Mouse (Mus musculus) MEL (cell line): ENCODE data around the gene Agr2.

Experiments
- BHLHE40 ChIP-seq: IDR thresholded peaks from 2 replicates; pipeline ENCODE4 v1.6.1; 2012; ENCODE audit warnings: low read depth, mild to moderate bottlenecking, inconsistent platforms, low read length, improper control_type of control experiment, borderline replicate concordance
- E2F4 ChIP-seq: IDR thresholded peaks from 2 replicates; pipeline ENCODE4 v1.6.1; 2011; ENCODE audit warnings: low read depth, low read length, improper control_type of control experiment, borderline replicate concordance
- GATA1 ChIP-seq: IDR thresholded peaks from 2 replicates; pipeline ENCODE4 v1.6.1; 2011; ENCODE audit warnings: low read depth, low read length, improper control_type of control experiment
- MAX ChIP-seq: IDR thresholded peaks from 2 replicates; pipeline ENCODE4 v1.6.1; 2011; ENCODE audit warnings: low read length, improper control_type of control experiment
- MXI1 ChIP-seq: IDR thresholded peaks from 2 replicates; pipeline ENCODE4 v1.6.1; 2011; ENCODE audit warnings: mild to moderate bottlenecking, low read depth, low read length, improper control_type of control experiment
- POLR2A ChIP-seq, 2 experiments: IDR thresholded peaks; 2 replicates each; pipeline ENCODE4 v1.6.1; 2011 to 2012; ENCODE audit warnings: low read length in 2 of 2, mild to moderate bottlenecking in 2 of 2, control low read depth in 1 of 2, improper control_type of control experiment in 1 of 2, low read depth in 1 of 2, moderate library complexity in 1 of 2; ENCODE audit not compliant: control insufficient read depth in 1 of 2, insufficient read depth in 1 of 2, poor library complexity in 1 of 2
- USF2 ChIP-seq, 2 experiments: IDR thresholded peaks; 2 replicates each; pipeline ENCODE4 v1.6.1; 2011 to 2012; ENCODE audit warnings: improper control_type of control experiment in 2 of 2, low read length in 2 of 2, borderline replicate concordance in 1 of 2, inconsistent platforms in 1 of 2, low read depth in 1 of 2, mild to moderate bottlenecking in 1 of 2; ENCODE audit not compliant: insufficient read depth in 1 of 2
- ZNF384 ChIP-seq: IDR thresholded peaks from 2 replicates; pipeline ENCODE4 v1.6.1; 2012; ENCODE audit warnings: low read depth, mild to moderate bottlenecking, inconsistent platforms, low read length, improper control_type of control experiment

DNA sequence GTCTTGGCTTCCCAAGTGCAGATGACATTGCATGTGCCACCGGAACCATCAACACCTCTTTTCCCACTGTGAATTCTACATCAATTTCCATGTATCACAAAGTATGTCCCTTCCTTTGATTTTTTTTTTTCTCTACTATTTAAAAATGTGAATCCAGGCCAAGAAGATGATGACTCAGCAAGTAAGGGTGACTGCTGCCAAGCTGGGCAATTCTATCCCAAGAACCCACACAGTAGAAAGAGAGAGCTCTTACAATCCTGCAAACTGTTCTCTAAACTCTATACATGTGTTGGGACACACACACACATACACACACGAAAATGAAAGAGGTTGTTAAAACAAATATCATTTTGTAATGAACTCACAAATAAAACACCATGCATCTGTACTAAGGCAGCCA is 34.5 kb downstream of the Agr2 start:
- no peak for TF ChIP-seq USF2 (IDR thresholded peaks at IDR 0.05; ENCODE audit: borderline replicate concordance in 1 of 2, insufficient read depth in 1 of 2, low read depth in 1 of 2, low read length in 2 of 2)
- TF ChIP-seq POLR2A (IDR thresholded peaks at IDR 0.05; ENCODE audit: control insufficient read depth in 1 of 2, insufficient read depth in 1 of 2, low read depth in 1 of 2, low read length in 2 of 2, poor library complexity in 1 of 2): no peak
- TF ChIP-seq ZNF384: no peak
- TF ChIP-seq E2F4: no peak
- no peak for TF ChIP-seq BHLHE40
- no peak for TF ChIP-seq MAX
- TF ChIP-seq MXI1: no peak
- no peak for TF ChIP-seq GATA1
